Mouse (Mus musculus) lung, postnatal 0 days (tissue): Measurements from ENCODE around the gene Hist1h3g. TPM values are rescaled to one million over a fixed set of nuclear protein-coding genes. Genes with fewer than 3 reads are reported as not detected.

ENCODE experiments used
- ATAC-seq: fragments of 200-750 bp; cut with Nextera tagmentation; 2 replicates; pipeline ENCODE4 v1.8.0; 2017; ENCODE audit warnings: moderate library complexity
- DNase-seq: peaks from one replicate; pipeline ENCODE4 v3.0.0-alpha.2; 2016; ENCODE audit warnings: low spot score
- H3K27ac ChIP-seq: fragments of 300-500 bp; sonication (generic); 2 replicates; pipeline ENCODE4 v1.5.1; 2014; ENCODE audit warnings: antibody characterized with exemption, mild to moderate bottlenecking, low read length, mixed read lengths
- H3K27me3 ChIP-seq: fragments of 300-500 bp; sonication (generic); replicated peaks from 2 replicates; pipeline ENCODE4 v1.6.1; 2014; ENCODE audit warnings: low read length, mixed read lengths; ENCODE audit not compliant: insufficient read depth
- H3K36me3 ChIP-seq: fragments of 300-500 bp; sonication (generic); 2 replicates; pipeline ENCODE4 v1.6.1; 2014; ENCODE audit warnings: low read length, mixed read lengths; ENCODE audit not compliant: insufficient read depth
- H3K4me1 ChIP-seq: fragments of 300-500 bp; sonication (generic); 2 replicates; pipeline ENCODE4 v1.6.1; 2014; ENCODE audit warnings: antibody characterized with exemption, low read depth, low read length, mixed read lengths; ENCODE audit not compliant: insufficient read depth
- H3K4me2 ChIP-seq: fragments of 300-500 bp; sonication (generic); replicated peaks from 2 replicates; pipeline ENCODE4 v1.6.1; 2014; ENCODE audit warnings: low read depth, mild to moderate bottlenecking, low read length, moderate library complexity, mixed read lengths
- H3K4me3 ChIP-seq: fragments of 300-500 bp; sonication (generic); 2 replicates; pipeline ENCODE4 v1.5.1; 2014; ENCODE audit warnings: low read depth, low read length
- H3K9ac ChIP-seq: fragments of 300-500 bp; sonication (generic); replicated peaks from 2 replicates; pipeline ENCODE4 v1.6.1; 2014; ENCODE audit warnings: low read depth, mild to moderate bottlenecking
- H3K9me3 ChIP-seq: fragments of 300-500 bp; sonication (generic); 2 replicates; pipeline ENCODE4 v1.6.1; 2016; ENCODE audit warnings: low read length, mixed read lengths
- CTCF ChIP-seq: IDR thresholded peaks from 2 replicates; pipeline ENCODE4 v1.5.1; 2016; ENCODE audit warnings: antibody characterized with exemption, mild to moderate bottlenecking
- EP300 ChIP-seq: IDR thresholded peaks from 2 replicates; pipeline ENCODE4 v1.6.1; 2016; ENCODE audit warnings: antibody characterized with exemption, mild to moderate bottlenecking, control low read depth
- WGBS: fragments of 180-500 bp; shearing (Covaris S2); extraction: QIAGEN DNeasy Blood & Tissue Kit; methylation state at CpG from one replicate; pipeline ENCODE4 v1.1.7; 2014; 5-methylcytosine and 5-hydroxymethylcytosine counted together
- polyA plus RNA-seq: library from polyadenylated mRNA; unstranded; fragments of >200 nt; fragmentation: Nextera tagmentation; extraction: Ambion mirVana; gene quantifications from 2 replicates; pipeline ENCODE4 v1.2.1, GENCODE M21; 2015

Gene Hist1h3g
- polyA plus RNA-seq, 1 experiment from 2014 or later = 0.80 TPM

DNA sequence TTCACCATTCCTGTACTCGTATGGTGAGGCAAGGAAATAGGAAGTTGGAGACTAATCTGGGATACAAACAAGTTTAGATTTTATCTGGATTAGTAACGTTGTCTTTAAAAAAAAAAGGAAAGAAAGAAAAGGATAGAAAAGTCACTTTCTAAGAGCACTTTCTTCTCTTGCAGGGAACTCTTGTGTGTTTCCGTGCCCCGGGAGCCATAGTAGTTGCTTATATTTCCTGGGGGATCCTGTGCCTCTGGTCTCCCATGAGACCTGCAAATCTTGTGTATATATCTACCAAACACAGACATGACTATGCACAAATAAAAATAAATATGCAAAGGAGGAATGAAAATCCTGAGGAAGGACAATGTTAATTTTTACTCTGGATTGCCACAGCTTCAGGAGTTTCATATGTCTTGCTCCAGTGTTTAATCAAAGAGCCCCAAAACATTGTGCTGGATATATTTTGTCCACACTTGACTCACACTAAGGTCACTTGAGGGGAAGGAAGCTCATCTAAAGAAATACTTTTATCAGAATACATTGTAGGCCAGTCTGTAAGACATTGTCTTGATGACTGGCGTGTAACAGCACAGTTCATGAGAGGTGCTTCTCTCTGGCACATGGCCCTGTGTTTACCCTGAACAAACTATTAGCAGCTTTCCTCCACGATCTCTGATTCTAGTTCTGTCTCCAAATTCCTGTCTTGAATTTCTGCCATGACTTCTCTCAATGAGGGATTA is 41.9 kb downstream of the Hist1h3g start:
- TF ChIP-seq CTCF = no peak
- TF ChIP-seq EP300 = no peak
- no peaks in the 10 kb centered on the region for H3K27me3 ChIP-seq
- ATAC-seq (no peak), DNase-seq (peak; percentile 10)
- no peaks in the 10 kb centered on the region for H3K36me3 ChIP-seq
- H3K9me3 ChIP-seq = no peaks in the 10 kb centered on the region
- H3K4me3 ChIP-seq = peak overlapping the region; percentile 35; the same call in 1 of the 2 replicates
- WGBS = 22% methylated on average over 6 of the region's 6 CpGs
- H3K27ac ChIP-seq = no peak overlapping the region
- peak overlapping the region; percentile 57 for H3K4me2 ChIP-seq
- peaks cover 11% of the 10 kb centered on the region; the same call in 1 of the 2 replicates for H3K4me1 ChIP-seq
- H3K9ac ChIP-seq = no peak overlapping the region

DNA sequence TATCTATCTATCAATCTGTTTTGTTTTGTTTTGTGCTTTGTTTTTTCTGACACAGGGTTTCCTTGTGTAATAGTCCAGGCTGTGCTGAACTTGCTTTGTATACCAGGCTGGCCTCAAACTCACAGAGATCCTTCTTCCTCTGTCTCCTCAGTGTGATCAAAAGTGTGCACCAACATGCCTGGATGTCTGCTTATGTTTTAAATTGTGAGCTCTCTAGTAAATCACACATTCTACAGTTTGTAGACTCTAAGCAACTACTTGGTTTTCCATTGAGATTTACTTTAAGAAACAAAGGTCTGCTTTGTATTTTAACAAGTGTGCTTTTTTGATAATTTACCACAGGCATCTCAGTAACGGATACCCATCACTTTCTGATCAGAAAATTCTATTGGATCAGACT is 42.6 kb downstream of the Hist1h3g start:
- H3K27me3 ChIP-seq = no peaks in the 10 kb centered on the region
- no peaks in the 10 kb centered on the region for H3K36me3 ChIP-seq
- DNase-seq = no peak
- no peaks in the 10 kb centered on the region for H3K9me3 ChIP-seq
- H3K4me1 ChIP-seq = peaks cover 8% of the 10 kb centered on the region
- no peak for TF ChIP-seq CTCF
- no peak for TF ChIP-seq EP300
- H3K9ac ChIP-seq = no peak overlapping the region
- no peak for ATAC-seq
- H3K4me2 ChIP-seq = no peak overlapping the region
- no peak overlapping the region for H3K27ac ChIP-seq
- 96% methylated on average over 1 of the region's 1 CpGs for WGBS
- H3K4me3 ChIP-seq = no peak overlapping the region

DNA sequence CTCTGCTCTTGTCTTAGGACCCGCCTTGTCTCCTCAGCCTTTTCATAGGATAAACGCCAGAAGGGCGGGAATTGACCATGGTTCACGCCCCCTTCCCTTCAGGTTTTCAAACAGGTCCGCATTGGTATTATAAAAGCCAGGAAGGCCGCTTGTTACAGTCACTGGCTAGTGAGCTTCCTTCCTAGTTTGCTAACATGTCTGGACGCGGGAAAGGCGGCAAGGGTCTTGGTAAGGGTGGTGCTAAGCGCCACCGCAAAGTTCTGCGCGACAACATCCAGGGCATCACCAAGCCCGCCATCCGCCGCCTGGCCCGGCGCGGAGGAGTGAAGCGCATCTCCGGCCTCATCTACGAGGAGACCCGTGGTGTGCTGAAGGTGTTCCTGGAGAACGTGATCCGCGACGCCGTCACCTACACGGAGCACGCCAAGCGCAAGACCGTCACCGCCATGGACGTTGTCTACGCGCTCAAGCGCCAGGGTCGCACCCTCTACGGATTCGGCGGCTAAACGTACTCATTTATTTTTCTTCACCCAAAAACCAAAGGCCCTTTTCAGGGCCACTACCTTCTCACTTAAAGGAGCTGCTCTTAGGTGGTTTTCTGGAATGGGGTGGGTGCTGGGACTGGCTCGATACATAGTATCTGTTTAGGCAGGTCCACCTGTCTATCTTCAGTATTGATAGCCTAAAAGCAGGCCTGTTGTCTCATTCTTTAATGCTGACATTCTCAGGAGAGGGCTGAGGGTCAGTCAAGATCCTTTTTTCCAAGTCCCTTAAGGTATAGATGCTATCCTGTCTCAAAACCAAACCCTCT is 46.4 kb downstream of the Hist1h3g start, which contains the start of gene Hist1h4d:
Hist1h4d (plus strand) TSS at position 191 of the 811 bp plus-strand sequence.
- Histone ChIP-seq H3K9me3 (no peaks in the 10 kb centered on the region), H3K4me1 (peaks cover 8% of the 10 kb centered on the region), H3K4me3 (peak within 1 kb of the TSS; percentile 38), H3K9ac (peak within 1 kb of the TSS; percentile 52), H3K4me2 (peak within 1 kb of the TSS; percentile 53), H3K27ac (peak within 1 kb of the TSS; percentile 71), H3K36me3 (no peaks in the 10 kb centered on the region), H3K27me3 (no peaks in the 10 kb centered on the region)
- under 1% methylated on average over 39 of the region's 43 CpGs for WGBS
- DNase-seq (peak; percentile 98), ATAC-seq (peak; percentile 87)
- TF ChIP-seq CTCF (no peak), EP300 (peak; percentile 97)

- DNase-seq (no peak), ATAC-seq (no peak)
- H3K4me2 ChIP-seq = peak overlapping the region; percentile 53
- no peak for TF ChIP-seq EP300
- TF ChIP-seq CTCF = no peak
- peak overlapping the region; percentile 38 for H3K4me3 ChIP-seq
- H3K9me3 ChIP-seq = no peaks in the 10 kb centered on the region
- H3K9ac ChIP-seq = peak overlapping the region; percentile 52
- H3K4me1 ChIP-seq = peaks cover 10% of the 10 kb centered on the region
- no peaks in the 10 kb centered on the region for H3K27me3 ChIP-seq
- peak overlapping the region; percentile 71; the same call in 1 of the 2 replicates for H3K27ac ChIP-seq
- no peaks in the 10 kb centered on the region for H3K36me3 ChIP-seq
- WGBS = 11% methylated on average over 6 of the region's 6 CpGs
Observed at GRCm38 (mm10) chr13:23582219-23583056, 47.2 kb downstream of the Hist1h3g start.

GRCm38 (mm10) chr13:23583387-23584068 is 48.3 kb downstream of the Hist1h3g start:
- Histone ChIP-seq H3K36me3 (no peaks in the 10 kb centered on the region), H3K4me3 (no peak overlapping the region), H3K27me3 (no peaks in the 10 kb centered on the region), H3K4me2 (no peak overlapping the region; the same call in 1 of the 2 replicates), H3K9ac (no peak overlapping the region), H3K4me1 (peaks cover 10% of the 10 kb centered on the region), H3K9me3 (no peaks in the 10 kb centered on the region), H3K27ac (no peak overlapping the region)
- ATAC-seq (no peak), DNase-seq (no peak)
- TF ChIP-seq EP300 (no peak), CTCF (no peak)
